Mouse (Mus musculus): ENCODE data around the gene Hsd17b3. TPM values are rescaled to one million over a fixed set of nuclear protein-coding genes. Genes with fewer than 3 reads are reported as not detected.

Gene Hsd17b3
- polyA plus RNA-seq, 1 experiment from 2014 or later, result not detected

DNA sequence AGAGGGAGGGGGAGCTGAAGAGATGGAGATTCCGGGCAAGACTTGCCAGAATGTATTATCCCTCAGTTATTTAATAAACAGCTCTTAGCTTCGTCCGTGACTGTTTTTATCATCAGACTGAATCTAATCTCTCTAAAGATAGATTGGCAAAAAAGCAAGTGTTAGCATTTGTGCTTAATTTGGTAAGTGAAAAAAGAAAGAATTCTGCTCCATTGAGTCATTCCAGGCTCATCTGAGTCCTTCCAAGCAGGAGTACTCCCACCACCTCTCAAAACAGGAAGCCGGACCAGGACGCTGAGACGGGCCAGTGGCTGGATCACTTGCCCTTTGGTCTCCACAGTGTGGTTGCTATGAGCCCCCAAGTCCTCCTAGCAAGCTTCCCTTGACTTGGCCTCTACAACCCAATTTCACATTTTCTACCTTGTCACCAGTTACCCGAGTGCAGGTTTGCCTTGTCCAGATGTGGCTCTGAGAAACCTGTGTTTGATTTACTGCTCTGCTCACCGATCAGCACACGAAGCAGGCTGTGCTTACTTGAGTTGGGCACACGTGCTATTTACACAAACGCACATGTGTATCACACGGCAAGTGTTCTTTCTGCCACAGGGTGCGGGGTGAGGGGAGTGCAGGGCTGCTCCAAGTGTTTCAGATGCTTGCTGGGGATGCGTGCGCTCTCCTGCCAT, 66.1 kb downstream of the Hsd17b3 start:
- DNase-seq (ENCODE audit: low spot score), result no peak

DNA sequence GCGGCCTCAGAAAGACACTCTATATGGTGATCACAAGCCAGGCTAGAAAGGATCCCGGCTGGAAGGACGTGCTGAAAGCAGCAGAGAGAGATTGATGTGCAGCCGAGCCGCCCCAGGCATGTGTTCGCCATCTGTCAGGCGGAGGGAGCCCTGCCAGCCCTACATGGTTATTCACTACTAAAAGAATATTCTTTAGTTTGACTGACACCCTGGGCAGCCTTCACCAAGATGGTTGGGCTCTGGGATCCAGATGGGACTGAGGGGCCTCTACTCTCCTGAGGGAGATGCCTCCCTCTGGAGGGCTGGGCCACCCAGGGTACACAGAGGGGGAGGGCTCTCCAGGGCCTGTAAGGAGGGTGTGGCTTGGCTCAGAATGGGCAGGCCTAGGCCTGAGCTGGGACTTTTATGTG, 68.1 kb downstream of the Hsd17b3 start:
- DNase-seq (ENCODE audit: low spot score), result no peak

DNA sequence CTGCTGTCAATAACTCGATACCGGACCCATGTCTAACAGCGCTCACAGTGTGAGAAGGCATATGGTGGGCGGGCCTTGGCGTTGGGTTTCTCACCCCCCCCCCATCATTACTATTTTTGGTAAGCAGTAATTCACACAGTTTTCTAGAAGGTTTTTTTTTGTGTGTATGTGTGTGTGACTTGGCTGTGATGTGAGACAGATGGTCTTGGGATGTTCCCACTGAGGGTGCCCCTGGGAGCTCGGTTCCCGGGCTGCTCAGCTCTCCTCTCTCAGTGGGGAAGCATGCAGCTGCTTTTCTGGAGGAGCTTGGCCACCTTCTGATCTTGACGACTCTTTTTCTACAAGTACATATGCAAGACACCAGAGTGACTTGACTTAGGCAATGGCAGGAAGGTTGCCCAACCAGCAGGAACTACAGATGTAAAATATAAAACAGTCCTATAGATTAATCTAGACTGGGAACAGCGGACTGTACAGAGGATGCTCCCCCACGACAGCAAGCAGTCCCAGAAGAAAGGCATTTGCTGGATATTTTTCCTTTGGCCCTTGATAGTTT, 70.4 kb downstream of the Hsd17b3 start:
- no peak for DNase-seq (ENCODE audit: low spot score)

DNA sequence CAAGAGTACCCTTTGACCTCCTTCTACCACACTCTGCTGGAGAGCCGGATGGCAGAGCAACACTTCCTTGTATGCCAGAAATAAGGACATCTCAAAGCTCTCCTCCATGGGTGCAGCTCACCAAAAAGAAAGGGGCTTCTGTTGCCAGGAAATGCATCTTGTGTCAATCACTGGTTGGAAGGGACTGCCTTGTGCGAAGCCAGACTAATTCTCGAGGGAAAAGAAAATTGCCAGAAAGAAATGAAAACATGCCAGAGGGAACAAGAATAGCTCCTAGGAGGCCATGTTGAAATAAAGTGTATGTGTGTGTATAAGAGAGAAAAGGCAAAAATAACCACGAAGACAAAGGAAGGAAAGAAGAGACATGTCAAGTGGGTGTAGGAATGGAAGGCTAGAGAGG, 73.0 kb downstream of the Hsd17b3 start:
- no peak for DNase-seq (ENCODE audit: low spot score)

DNA sequence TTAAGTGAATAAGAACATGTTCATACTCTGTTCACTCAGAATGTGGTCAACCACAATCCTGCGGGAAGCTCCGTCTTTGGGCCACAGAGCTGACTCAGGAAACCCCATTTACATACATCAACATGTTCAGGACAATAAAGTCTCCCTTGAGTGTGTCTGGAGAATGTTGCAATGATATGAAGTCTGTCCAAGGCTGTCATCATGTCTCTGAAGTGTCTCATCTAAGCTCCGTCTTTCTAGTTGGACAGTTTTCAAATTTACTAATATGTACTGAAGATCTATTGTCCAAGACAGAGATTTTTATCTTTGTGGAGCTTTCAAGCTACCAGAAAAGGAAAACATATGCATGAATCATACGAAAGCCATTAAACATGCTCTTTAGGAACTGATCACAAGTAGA, 77.9 kb downstream of the Hsd17b3 start:
- DNase-seq (ENCODE audit: low spot score), result no peak

Other genes with a start within 250 kb of the Hsd17b3 start
- gene Slc35d2, start 40.1 kb upstream of the Hsd17b3 start, polyA plus RNA-seq (2015; fragmentation: Nextera tagmentation; extraction: Ambion mirVana), result 3.1 and 3.8 TPM in 2 replicates
- 22.0 and 24.0 TPM in 2 replicates for gene Zfp367, start 64.0 kb upstream of the Hsd17b3 start, polyA plus RNA-seq (2015; fragmentation: Nextera tagmentation; extraction: Ambion mirVana)
- 6.5 and 6.9 TPM in 2 replicates for gene Habp4, start 72.6 kb upstream of the Hsd17b3 start, polyA plus RNA-seq (2015; fragmentation: Nextera tagmentation; extraction: Ambion mirVana)
- 10.8 and 11.3 TPM in 2 replicates for gene Cdc14b, start 186.1 kb upstream of the Hsd17b3 start, polyA plus RNA-seq (2015; fragmentation: Nextera tagmentation; extraction: Ambion mirVana)
- 29.6 and 34.2 TPM in 2 replicates for gene Aaed1, start 223.5 kb upstream of the Hsd17b3 start, polyA plus RNA-seq (2015; fragmentation: Nextera tagmentation; extraction: Ambion mirVana)

All from thymus, postnatal 0 days (tissue).